Mouse (Mus musculus): Measurements from ENCODE around the gene Kdm5c. TPM values are rescaled to one million over a fixed set of nuclear protein-coding genes. Genes with fewer than 3 reads are reported as not detected.

The Kdm5c gene
- total and polyA plus RNA-seq, 3 experiments = 21.6 to 59.3 (median 45.2) TPM

DNA sequence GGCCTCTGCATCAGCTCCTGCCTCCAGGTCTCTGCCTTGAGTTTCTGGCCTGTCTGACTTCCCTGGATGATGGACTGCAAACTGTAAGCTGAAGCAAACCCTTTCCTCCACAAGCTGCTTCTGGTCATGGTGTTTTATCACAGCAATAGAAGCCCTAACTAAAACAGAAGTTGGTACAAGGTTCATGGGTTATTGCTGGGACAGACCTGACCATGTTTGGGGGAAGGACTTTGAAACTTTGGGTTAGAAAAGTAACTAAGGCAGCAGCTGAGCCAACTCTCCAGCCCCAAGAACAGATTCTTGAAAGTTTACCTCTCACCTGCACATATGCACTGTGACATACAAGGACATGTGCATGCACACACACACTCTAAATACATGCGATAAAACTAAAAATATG lies 27.3 kb upstream of the Kdm5c start:
- peaks cover 4 to 13% of the 10 kb centered on the region in 2 experiments for H3K36me3 ChIP-seq (replicated peaks in 1 of 2; ENCODE audit: control insufficient read depth in 1 of 2, insufficient read depth in 1 of 2, low read length in 1 of 2)
- no peak for TF ChIP-seq USF2 (conservative IDR thresholded peaks at IDR 0.05; ENCODE audit: low read depth, low read length)
- TF ChIP-seq MYC (IDR thresholded peaks at IDR 0.05; ENCODE audit: low read depth, low read length) = no peak
- TF ChIP-seq MAX (IDR thresholded peaks at IDR 0.05; ENCODE audit: low read length) = no peak
- TF ChIP-seq SIN3A (IDR thresholded peaks at IDR 0.05; ENCODE audit: low read length) = no peak
- no peak for TF ChIP-seq POLR2A (IDR thresholded peaks at IDR 0.05; ENCODE audit: low read depth, low read length)
- no peak for TF ChIP-seq NRF1 (IDR thresholded peaks at IDR 0.05; ENCODE audit: low read depth, low read length)
- no peak for TF ChIP-seq PAX5 (IDR thresholded peaks at IDR 0.05; ENCODE audit: low read length)
- TF ChIP-seq KAT2A (IDR thresholded peaks at IDR 0.05; ENCODE audit: insufficient replicate concordance, low read length) = no peak
- no peak for TF ChIP-seq NELFE (IDR thresholded peaks at IDR 0.05; ENCODE audit: low read depth, low read length)
- TF ChIP-seq MEF2A (IDR thresholded peaks at IDR 0.05; ENCODE audit: borderline replicate concordance, low read depth, low read length) = no peak
- no peak for TF ChIP-seq RCOR1 (conservative IDR thresholded peaks at IDR 0.05; ENCODE audit: low read depth, low read length)
- no peak for TF ChIP-seq JUND (conservative IDR thresholded peaks at IDR 0.05; ENCODE audit: low read depth, low read length)
- TF ChIP-seq POLR2AphosphoS2 (IDR thresholded peaks at IDR 0.05; ENCODE audit: low read depth, low read length) = no peak
- TF ChIP-seq MXI1 (IDR thresholded peaks at IDR 0.05; ENCODE audit: low read depth, low read length) = no peak
- H3K4me2 ChIP-seq (ENCODE audit: insufficient read depth, low read depth, poor library complexity, severe bottlenecking) = no peak overlapping the region
- H3K27me3 ChIP-seq (replicated peaks) = no peaks in the 10 kb centered on the region
- H3K79me2 ChIP-seq (replicated peaks; ENCODE audit: control insufficient read depth, extremely low read depth, insufficient read depth, poor library complexity, severe bottlenecking) = no peaks in the 10 kb centered on the region
- no peak overlapping the region for H3K4me3 ChIP-seq (replicated peaks in 1 of 3; ENCODE audit: low read depth in 2 of 3, low read length in 2 of 3, poor library complexity in 1 of 3)
- peaks cover 4 to 17% of the 10 kb centered on the region in 2 experiments; a peak in 3 of 4 replicates for H3K4me1 ChIP-seq (ENCODE audit: control insufficient read depth in 1 of 2, insufficient read depth in 2 of 2)
- in situ Hi-C loops (cut with MboI; ENCODE audit: low pct_ligation_motif_present, low pct_unique_long_range_greater_than_20kb, low sequenced_read_pairs) (no loop called here), dilution Hi-C loops (cut with MboI; ENCODE audit: extremely low pct_ligation_motif_present, extremely low pct_unique_long_range_greater_than_20kb, low sequenced_read_pairs) (no loop called here)
- DNase-seq (ENCODE audit: extremely low read depth) = no peak
- no peak overlapping the region for H3K9ac ChIP-seq (ENCODE audit: insufficient read depth, low read depth)
- no peaks in the 10 kb centered on the region for H3K9me3 ChIP-seq (replicated peaks; ENCODE audit: low read length)
- H3K27ac ChIP-seq (ENCODE audit: insufficient read depth, low read depth) = no peak overlapping the region

DNA sequence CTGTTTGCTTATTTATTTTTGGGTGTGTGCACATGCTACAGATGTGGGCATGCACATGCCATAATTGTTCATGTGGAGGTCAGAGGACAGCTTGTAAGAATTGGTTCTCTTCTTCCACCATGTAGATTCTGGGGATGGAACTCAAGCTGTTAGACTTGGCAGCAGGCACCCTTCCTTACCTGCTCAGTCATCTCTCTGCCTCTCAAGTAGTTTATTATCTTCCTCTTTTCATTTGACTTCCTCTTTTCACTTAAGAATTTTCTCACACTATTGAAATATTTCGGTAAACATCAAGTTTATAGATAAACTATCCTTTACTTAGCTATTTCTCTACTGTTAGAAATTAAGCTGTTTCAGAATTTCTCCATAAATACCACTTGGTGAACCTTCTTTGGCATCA lies 18.1 kb upstream of the Kdm5c start:
- no peak overlapping the region for H3K4me3 ChIP-seq (replicated peaks in 1 of 3; ENCODE audit: low read depth in 2 of 3, low read length in 2 of 3, poor library complexity in 1 of 3)
- H3K36me3 ChIP-seq (replicated peaks in 1 of 2; ENCODE audit: control insufficient read depth in 1 of 2, insufficient read depth in 1 of 2, low read length in 1 of 2) = peaks cover 0 to 11% of the 10 kb centered on the region in 2 experiments
- H3K9me3 ChIP-seq (replicated peaks; ENCODE audit: low read length) = no peaks in the 10 kb centered on the region
- no peaks in the 10 kb centered on the region for H3K27me3 ChIP-seq (replicated peaks)
- H3K4me1 ChIP-seq (ENCODE audit: control insufficient read depth in 1 of 2, insufficient read depth in 2 of 2) = peaks cover 2 to 17% of the 10 kb centered on the region in 2 experiments; a peak in 2 of 4 replicates
- dilution Hi-C loops (cut with MboI; ENCODE audit: extremely low pct_ligation_motif_present, extremely low pct_unique_long_range_greater_than_20kb, low sequenced_read_pairs) (no loop called here), in situ Hi-C loops (cut with MboI; ENCODE audit: low pct_ligation_motif_present, low pct_unique_long_range_greater_than_20kb, low sequenced_read_pairs) (no loop called here)
- DNase-seq (ENCODE audit: extremely low read depth) = no peak
- H3K27ac ChIP-seq (ENCODE audit: insufficient read depth, low read depth) = no peak overlapping the region
- H3K9ac ChIP-seq (ENCODE audit: insufficient read depth, low read depth) = no peak overlapping the region
- TF ChIP-seq ZMIZ1 (IDR thresholded peaks at IDR 0.05; ENCODE audit: low read depth, low read length) (no peak), POLR2AphosphoS2 (IDR thresholded peaks at IDR 0.05; ENCODE audit: low read depth, low read length) (no peak)
- no peak overlapping the region for H3K4me2 ChIP-seq (ENCODE audit: insufficient read depth, low read depth, poor library complexity, severe bottlenecking)
- H3K79me2 ChIP-seq (replicated peaks; ENCODE audit: control insufficient read depth, extremely low read depth, insufficient read depth, poor library complexity, severe bottlenecking) = no peaks in the 10 kb centered on the region

DNA sequence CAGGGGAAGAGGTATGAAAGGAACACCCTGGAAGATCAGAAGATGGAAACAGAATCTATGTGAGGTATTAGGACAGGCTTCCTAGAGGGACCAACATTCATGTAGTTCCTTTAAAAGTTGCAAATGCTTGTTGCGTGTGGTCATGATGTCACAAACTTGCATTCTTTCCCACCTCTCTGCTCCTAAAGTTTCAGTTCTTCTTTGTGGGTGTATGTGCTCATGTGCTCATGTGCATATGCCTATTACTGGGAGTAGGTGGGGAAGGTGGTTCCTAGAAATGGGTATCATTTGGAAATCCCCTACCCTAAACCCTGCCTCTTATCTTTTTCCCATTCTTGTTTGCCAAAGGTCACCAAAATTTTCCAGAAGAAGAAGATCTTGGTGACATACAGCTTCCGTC lies 14.3 kb upstream of the Kdm5c start:
- H3K4me1 ChIP-seq (ENCODE audit: control insufficient read depth in 1 of 2, insufficient read depth in 2 of 2) = peaks cover 2 to 17% of the 10 kb centered on the region in 2 experiments; a peak in 2 of 4 replicates
- H3K4me3 ChIP-seq (replicated peaks in 1 of 3; ENCODE audit: low read depth in 2 of 3, low read length in 2 of 3, poor library complexity in 1 of 3) = no peak overlapping the region
- no peak overlapping the region for H3K9ac ChIP-seq (ENCODE audit: insufficient read depth, low read depth)
- H3K9me3 ChIP-seq (replicated peaks; ENCODE audit: low read length) = no peaks in the 10 kb centered on the region
- DNase-seq (ENCODE audit: extremely low read depth) = no peak
- in situ Hi-C loops (cut with MboI; ENCODE audit: low pct_ligation_motif_present, low pct_unique_long_range_greater_than_20kb, low sequenced_read_pairs) (no loop called here), dilution Hi-C loops (cut with MboI; ENCODE audit: extremely low pct_ligation_motif_present, extremely low pct_unique_long_range_greater_than_20kb, low sequenced_read_pairs) (no loop called here)
- H3K27ac ChIP-seq (ENCODE audit: insufficient read depth, low read depth) = no peak overlapping the region
- no peaks in the 10 kb centered on the region for H3K79me2 ChIP-seq (replicated peaks; ENCODE audit: control insufficient read depth, extremely low read depth, insufficient read depth, poor library complexity, severe bottlenecking)
- H3K36me3 ChIP-seq (replicated peaks in 1 of 2; ENCODE audit: control insufficient read depth in 1 of 2, insufficient read depth in 1 of 2, low read length in 1 of 2) = peaks cover 0 to 29% of the 10 kb centered on the region in 2 experiments
- no peaks in the 10 kb centered on the region for H3K27me3 ChIP-seq (replicated peaks)
- H3K4me2 ChIP-seq (ENCODE audit: insufficient read depth, low read depth, poor library complexity, severe bottlenecking) = no peak overlapping the region
- TF ChIP-seq ZC3H11A (IDR thresholded peaks at IDR 0.05; ENCODE audit: low read depth, low read length) = no peak
- TF ChIP-seq ETS1 (conservative IDR thresholded peaks at IDR 0.05; ENCODE audit: low read depth, low read length) = peak; percentile 80
- TF ChIP-seq TCF12 (IDR thresholded peaks at IDR 0.05; ENCODE audit: low read depth, low read length) = no peak
- no peak for TF ChIP-seq HCFC1 (IDR thresholded peaks at IDR 0.05; ENCODE audit: low read depth, low read length)
- TF ChIP-seq MEF2A (IDR thresholded peaks at IDR 0.05; ENCODE audit: borderline replicate concordance, low read depth, low read length) = no peak
- TF ChIP-seq BHLHE40 (IDR thresholded peaks at IDR 0.05; ENCODE audit: low read depth, low read length) = peak; percentile 88
- TF ChIP-seq NRF1 (IDR thresholded peaks at IDR 0.05; ENCODE audit: low read depth, low read length) = no peak
- no peak for TF ChIP-seq MAZ (IDR thresholded peaks at IDR 0.05; ENCODE audit: low read depth, low read length)
- TF ChIP-seq MAFK (IDR thresholded peaks at IDR 0.05; ENCODE audit: insufficient replicate concordance, low read length) = no peak
- TF ChIP-seq GABPA (IDR thresholded peaks at IDR 0.05; ENCODE audit: insufficient replicate concordance, low read depth, low read length) = no peak
- peak; percentile 53; the same call in 1 of the 2 replicates for TF ChIP-seq EP300 (IDR thresholded peaks at IDR 0.05; ENCODE audit: low read length)
- no peak for TF ChIP-seq POLR2AphosphoS2 (IDR thresholded peaks at IDR 0.05; ENCODE audit: low read depth, low read length)
- TF ChIP-seq ZKSCAN1 (IDR thresholded peaks at IDR 0.05; ENCODE audit: borderline replicate concordance, low read depth, low read length) = no peak
- no peak for TF ChIP-seq E2F4 (IDR thresholded peaks at IDR 0.05; ENCODE audit: insufficient replicate concordance, low read depth, low read length)
